Mouse (Mus musculus): ENCODE data around the gene Fam53a. TPM values are rescaled to one million over a fixed set of nuclear protein-coding genes. Genes with fewer than 3 reads are reported as not detected.

The Fam53a gene
- polyA plus RNA-seq, 1 experiment from 2014 or later = 58.8 TPM

DNA sequence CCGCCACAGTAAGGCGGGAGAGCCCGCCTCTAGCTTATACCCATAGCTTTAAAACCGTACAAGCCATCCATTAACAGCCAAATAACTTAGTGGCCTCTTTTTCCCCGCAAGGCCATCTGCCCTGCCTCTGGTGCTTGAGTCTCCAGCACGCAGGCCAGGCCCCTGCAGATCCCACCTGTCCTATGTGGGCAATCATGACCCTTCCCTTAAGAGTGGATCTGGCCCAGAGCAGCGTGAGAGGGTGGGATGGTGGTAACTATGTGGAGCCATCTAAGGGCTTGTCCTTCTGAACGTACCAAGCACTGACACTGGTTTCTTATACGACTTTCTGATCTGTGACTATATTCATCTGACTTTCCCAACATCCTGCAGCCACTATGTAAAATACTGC lies 23.3 kb upstream of the Fam53a start:
- Histone ChIP-seq H3K27me3 (ENCODE audit: insufficient read depth, poor library complexity, severe bottlenecking) (no peaks in the 10 kb centered on the region), H3K9me3 (no peaks in the 10 kb centered on the region), H3K36me3 (peaks cover 54% of the 10 kb centered on the region), H3K4me3 (peak overlapping the region; percentile 74), H3K27ac (peak overlapping the region; percentile 99), H3K4me1 (replicated peaks) (peaks cover 55% of the 10 kb centered on the region)
- DNase-seq (ENCODE audit: low spot score) = no peak
- WGBS = 3% methylated on average over 9 of the region's 9 CpGs

DNA sequence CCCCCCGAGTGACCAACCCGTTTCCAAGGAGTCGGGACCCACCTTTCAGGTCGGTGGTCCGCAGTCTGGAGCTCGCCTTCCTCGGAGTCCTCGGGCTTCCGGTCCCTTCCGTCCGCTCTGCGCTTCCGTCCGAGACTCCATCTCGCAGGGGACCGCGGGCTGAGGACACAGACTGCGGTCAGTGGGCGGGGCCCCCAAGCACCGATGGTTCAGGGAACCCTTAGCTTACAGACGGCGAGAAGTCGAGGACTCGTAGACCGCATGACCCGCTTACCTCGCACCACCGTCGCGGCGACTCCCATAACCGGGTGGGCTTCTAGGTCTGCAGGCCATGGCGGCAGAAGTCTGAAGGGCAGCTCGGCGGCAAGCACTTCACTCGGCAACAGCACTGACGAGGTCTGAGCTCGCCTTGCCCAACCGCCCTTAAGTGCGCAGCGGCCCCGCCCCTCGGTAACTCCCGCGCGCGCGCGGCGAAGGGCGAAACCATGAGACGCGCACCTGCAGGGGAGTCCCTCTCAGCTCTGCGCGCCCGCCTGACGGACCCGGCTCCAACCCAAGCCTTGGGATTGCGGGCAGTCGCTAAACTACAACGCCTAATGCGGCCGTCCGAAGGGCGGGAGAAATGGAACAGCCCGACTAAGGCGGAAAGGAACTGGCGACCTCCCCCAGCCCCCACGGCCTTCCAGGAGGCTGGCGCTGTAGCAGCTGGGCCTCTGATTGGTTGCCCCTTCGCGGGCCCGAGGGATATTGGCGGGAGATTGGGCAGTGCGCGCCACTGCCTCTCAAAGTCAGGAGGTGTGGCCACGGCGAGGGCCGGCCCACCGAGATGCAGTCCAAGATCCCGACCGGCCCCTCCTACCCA lies 22.7 kb upstream of the Fam53a start, which contains the start of gene Slbp:
Gene Slbp, minus strand, starts transcription at position 654 of the 862 bp plus-strand sequence.
- Histone ChIP-seq H3K27me3 (ENCODE audit: insufficient read depth, poor library complexity, severe bottlenecking) (no peaks in the 10 kb centered on the region), H3K4me3 (peak within 1 kb of the TSS; percentile 74), H3K4me1 (replicated peaks) (peaks cover 49% of the 10 kb centered on the region), H3K9me3 (no peaks in the 10 kb centered on the region), H3K27ac (peak within 1 kb of the TSS; percentile 99), H3K36me3 (peaks cover 60% of the 10 kb centered on the region)
- peak; percentile 98 for DNase-seq (ENCODE audit: low spot score)
- WGBS = under 1% methylated on average over 82 of the region's 82 CpGs

DNA sequence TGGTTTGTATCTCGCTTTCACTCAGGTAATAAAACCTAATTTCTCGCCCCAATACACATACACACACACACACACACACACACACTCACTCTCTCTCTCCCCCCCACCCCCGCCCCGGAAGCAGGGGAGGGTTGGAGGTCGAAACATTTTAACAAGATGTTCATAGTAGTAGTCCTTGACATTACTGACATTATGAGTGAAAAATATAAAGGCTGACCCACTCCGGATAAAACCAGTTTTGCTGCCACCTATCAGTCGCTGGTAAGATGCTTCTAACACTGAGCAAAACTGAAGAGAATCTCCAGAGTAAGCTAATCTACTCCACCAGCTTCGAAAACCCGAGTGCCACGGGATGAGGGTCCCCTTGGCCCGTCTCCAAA lies 22.1 kb upstream of the Fam53a start:
- no peak for DNase-seq (ENCODE audit: low spot score)
- H3K4me3 ChIP-seq = peak overlapping the region; percentile 74
- no peaks in the 10 kb centered on the region for H3K9me3 ChIP-seq
- peaks cover 67% of the 10 kb centered on the region for H3K36me3 ChIP-seq
- H3K27me3 ChIP-seq (ENCODE audit: insufficient read depth, poor library complexity, severe bottlenecking) = no peaks in the 10 kb centered on the region
- H3K4me1 ChIP-seq (replicated peaks) = peaks cover 43% of the 10 kb centered on the region
- under 1% methylated on average over 11 of the region's 11 CpGs for WGBS
- H3K27ac ChIP-seq = peak overlapping the region; percentile 99

DNA sequence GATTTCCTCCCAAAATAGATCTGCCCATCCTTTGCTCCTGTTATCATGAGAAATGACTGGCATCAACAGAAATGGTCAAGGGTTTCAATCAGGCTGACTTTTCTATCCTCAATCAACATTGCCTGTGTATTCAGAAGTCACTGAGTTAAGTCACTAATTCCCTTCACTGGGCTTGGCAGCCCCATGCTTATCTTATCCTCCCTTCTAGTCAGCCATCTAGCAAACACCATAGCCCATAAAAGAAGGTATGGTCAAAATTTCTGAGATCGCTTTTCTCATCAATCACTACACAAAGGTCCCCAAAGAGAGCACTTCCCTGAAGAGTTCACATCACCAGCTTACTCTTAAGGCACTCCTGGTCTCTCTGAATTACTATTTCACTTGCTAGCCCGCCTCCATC lies 21.6 kb upstream of the Fam53a start:
- no peaks in the 10 kb centered on the region for H3K9me3 ChIP-seq
- DNase-seq (ENCODE audit: low spot score) = no peak
- WGBS = 12% methylated on average over 2 of the region's 2 CpGs
- H3K4me3 ChIP-seq = peak overlapping the region; percentile 74
- H3K4me1 ChIP-seq (replicated peaks) = peaks cover 38% of the 10 kb centered on the region
- H3K27ac ChIP-seq = peak overlapping the region; percentile 99
- H3K36me3 ChIP-seq = peaks cover 72% of the 10 kb centered on the region
- H3K27me3 ChIP-seq (ENCODE audit: insufficient read depth, poor library complexity, severe bottlenecking) = no peaks in the 10 kb centered on the region

DNA sequence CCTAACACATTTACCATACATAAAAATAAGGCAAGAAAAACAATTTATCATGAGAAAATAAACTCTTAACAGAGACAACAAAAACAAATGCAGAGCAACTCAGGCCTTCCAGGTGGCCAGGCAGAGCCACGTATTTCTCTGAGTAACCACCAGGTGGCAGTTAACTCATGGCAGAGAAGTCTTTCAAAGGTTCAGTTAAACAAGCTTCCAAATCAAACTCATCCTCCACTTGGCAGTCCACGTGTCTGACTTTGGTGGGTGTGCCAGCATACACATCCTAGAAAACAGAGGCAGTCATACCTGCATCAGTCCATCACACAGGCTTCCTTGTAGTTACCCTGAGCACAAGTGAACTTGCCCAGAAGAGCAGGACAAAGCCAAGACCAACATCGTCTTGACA lies 11.2 kb upstream of the Fam53a start:
- Histone ChIP-seq H3K4me3 (no peak overlapping the region), H3K27me3 (ENCODE audit: insufficient read depth, poor library complexity, severe bottlenecking) (no peaks in the 10 kb centered on the region), H3K9me3 (no peaks in the 10 kb centered on the region), H3K4me1 (replicated peaks) (no peaks in the 10 kb centered on the region), H3K27ac (no peak overlapping the region), H3K36me3 (peaks cover 94% of the 10 kb centered on the region)
- WGBS = 54% methylated on average over 3 of the region's 3 CpGs
- DNase-seq (ENCODE audit: low spot score) = peak; percentile 34

DNA sequence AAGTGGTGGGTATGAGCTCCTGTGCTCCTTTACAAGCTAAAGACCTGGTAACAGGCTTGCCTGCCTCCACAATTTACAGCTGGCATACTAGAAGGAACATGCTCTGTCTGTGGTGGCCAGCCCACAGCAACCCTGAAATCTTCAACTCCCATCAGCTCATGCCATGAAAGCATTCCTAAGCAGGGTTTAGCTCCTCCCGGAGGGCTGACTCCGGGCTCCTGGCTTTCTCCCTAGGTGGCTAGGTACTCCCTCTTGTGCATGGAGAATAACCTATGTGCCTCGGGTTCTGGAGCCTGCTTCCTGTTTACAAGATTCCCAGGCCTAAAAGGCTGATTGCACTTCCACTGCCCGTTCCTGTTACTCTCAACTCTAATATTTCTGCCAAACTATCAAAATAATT lies 9.4 kb upstream of the Fam53a start:
- Histone ChIP-seq H3K4me1 (replicated peaks) (no peaks in the 10 kb centered on the region), H3K36me3 (peaks cover 90% of the 10 kb centered on the region), H3K9me3 (no peaks in the 10 kb centered on the region), H3K27me3 (ENCODE audit: insufficient read depth, poor library complexity, severe bottlenecking) (no peaks in the 10 kb centered on the region), H3K4me3 (no peak overlapping the region), H3K27ac (no peak overlapping the region)
- 78% methylated on average over 4 of the region's 4 CpGs for WGBS
- no peak for DNase-seq (ENCODE audit: low spot score)

DNA sequence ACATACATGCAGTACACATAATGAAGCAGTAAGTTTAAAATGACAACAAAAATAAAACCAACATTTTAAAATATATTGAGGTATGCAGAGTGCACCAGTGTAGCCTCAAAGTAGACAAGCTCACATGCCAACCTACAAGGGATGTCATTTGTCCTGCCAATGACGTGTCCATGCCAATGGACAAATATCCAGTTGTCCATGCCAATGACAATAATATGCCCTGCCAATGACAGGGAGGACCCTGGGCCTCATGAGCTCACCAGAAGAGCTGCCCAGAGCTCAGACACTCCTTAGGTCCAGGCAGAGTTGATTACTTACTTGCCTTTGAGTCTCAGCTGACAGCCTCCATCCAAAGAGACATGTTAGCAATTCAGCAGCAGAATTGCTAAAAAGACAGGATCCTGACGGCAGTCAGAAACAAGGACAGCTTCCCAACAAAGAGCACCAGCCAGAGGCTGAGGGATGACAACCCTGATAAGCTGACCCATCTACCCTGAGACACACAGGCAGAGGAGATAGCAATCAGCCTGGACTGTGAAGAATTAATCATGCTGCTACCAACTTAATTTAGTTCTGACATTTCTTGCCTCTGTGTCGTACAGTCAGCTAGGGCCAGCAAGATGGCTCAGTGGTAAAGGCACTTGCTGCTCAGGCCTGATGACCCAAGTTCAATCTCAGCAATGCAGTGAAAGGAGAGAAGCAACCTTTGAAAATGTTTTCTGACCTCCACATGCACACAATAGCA lies 8.3 kb upstream of the Fam53a start:
- Histone ChIP-seq H3K27ac (no peak overlapping the region), H3K9me3 (no peaks in the 10 kb centered on the region), H3K27me3 (ENCODE audit: insufficient read depth, poor library complexity, severe bottlenecking) (no peaks in the 10 kb centered on the region), H3K4me1 (replicated peaks) (no peaks in the 10 kb centered on the region), H3K4me3 (no peak overlapping the region), H3K36me3 (peaks cover 80% of the 10 kb centered on the region)
- no peak for DNase-seq (ENCODE audit: low spot score)
- WGBS = 88% methylated on average over 3 of the region's 3 CpGs

DNA sequence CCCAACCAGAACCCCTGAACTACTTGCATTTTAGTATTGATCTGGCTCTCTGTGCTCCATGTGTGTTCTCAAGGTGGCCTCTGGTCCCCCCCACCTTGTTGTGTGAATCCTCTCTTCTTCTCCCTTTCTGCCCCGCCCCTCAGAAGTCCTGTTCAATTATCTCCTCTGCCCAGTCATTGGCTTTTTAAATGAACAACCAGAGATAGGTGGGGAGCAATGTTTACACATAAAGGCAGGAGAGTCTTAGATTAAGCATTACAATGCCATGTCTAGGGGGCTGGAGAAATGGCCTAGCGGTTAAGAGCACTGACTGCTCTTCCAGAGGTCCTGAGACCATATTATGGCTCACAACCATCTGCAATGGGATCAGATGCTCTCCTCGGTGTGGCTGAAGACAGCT lies 5.9 kb upstream of the Fam53a start:
- Histone ChIP-seq H3K36me3 (peaks cover 56% of the 10 kb centered on the region), H3K4me1 (replicated peaks) (peaks cover 5% of the 10 kb centered on the region), H3K4me3 (no peak overlapping the region), H3K27me3 (ENCODE audit: insufficient read depth, poor library complexity, severe bottlenecking) (no peaks in the 10 kb centered on the region), H3K27ac (no peak overlapping the region), H3K9me3 (no peaks in the 10 kb centered on the region)
- no peak for DNase-seq (ENCODE audit: low spot score)
- 91% methylated on average over 3 of the region's 3 CpGs for WGBS

DNA sequence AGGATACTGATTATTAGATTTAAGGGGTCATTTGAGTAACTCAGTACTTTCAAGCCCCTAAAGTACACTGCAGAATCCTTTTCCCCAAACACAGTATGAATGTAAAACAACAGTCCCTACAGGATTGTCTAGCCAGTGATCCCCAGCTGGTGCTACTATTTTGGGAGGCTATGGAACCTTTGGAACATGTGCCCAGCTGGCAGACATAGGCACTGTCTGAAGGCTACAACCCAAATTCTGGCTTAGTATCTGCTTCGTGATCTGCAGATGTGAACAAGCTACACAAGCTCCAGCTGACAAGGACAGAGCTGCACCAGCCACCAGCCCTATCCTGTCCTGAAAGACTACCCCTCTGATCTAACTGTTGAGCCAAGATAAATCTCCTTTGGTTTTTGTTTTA lies 3.1 kb upstream of the Fam53a start:
- 92% methylated on average over 1 of the region's 1 CpGs for WGBS
- Histone ChIP-seq H3K36me3 (peaks cover 32% of the 10 kb centered on the region), H3K27ac (no peak overlapping the region), H3K4me1 (replicated peaks) (peaks cover 27% of the 10 kb centered on the region), H3K27me3 (ENCODE audit: insufficient read depth, poor library complexity, severe bottlenecking) (no peaks in the 10 kb centered on the region), H3K4me3 (no peak overlapping the region), H3K9me3 (no peaks in the 10 kb centered on the region)
- DNase-seq (ENCODE audit: low spot score) = no peak

DNA sequence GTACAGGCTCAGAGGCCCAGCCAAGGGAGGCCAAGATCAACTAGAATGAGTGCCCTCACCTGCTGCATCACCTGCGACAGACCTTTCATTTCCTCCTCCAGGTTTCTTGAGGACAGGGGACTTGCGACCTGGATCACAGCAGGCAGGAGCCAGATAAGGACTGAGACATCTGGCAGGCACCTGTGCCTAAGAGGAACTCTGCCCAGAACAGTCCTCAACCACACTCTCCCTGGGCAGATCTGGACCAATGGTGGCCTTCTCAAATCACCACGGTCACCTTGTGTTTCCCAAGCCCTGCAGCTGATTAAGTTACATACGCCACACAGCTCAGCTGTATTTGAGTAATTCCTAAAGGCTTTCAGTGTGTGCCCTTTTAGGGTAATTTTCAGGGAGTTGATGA lies 1.2 kb upstream of the Fam53a start:
- H3K27ac ChIP-seq = no peak overlapping the region

DNA sequence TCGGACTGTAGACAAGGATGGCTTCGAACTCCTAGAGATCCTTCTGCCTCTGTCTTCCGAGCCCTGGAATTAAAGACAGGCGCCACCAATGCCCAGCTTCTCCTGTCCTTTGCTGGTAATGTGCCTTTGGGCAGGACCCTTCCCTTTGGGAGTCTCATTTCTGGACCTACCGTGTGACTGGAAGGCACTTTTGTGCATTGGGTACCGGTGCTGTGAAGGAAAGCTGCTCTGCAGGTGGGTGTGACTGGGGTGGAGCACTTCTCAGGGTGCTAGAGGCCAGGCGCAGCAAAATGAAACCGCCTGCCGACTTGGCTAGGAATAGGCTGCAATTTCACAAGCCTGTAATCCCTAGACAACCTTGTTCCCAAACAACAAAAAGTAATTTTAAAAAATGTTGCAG lies 626 bp upstream of the Fam53a start:
- no peaks in the 10 kb centered on the region for H3K9me3 ChIP-seq
- no peak for DNase-seq (ENCODE audit: low spot score)
- H3K4me1 ChIP-seq (replicated peaks) = peaks cover 29% of the 10 kb centered on the region
- peaks cover 7% of the 10 kb centered on the region for H3K36me3 ChIP-seq
- peak overlapping the region; percentile 94 for H3K27ac ChIP-seq
- H3K4me3 ChIP-seq = peak overlapping the region; percentile 89
- WGBS = 6% methylated on average over 9 of the region's 9 CpGs
- H3K27me3 ChIP-seq (ENCODE audit: insufficient read depth, poor library complexity, severe bottlenecking) = no peaks in the 10 kb centered on the region

More for the DNA sequence above, 1.2 kb upstream of the Fam53a start:
- WGBS = 72% methylated on average over 4 of the region's 4 CpGs
- Histone ChIP-seq H3K4me3 (peak overlapping the region; percentile 89), H3K27me3 (ENCODE audit: insufficient read depth, poor library complexity, severe bottlenecking) (no peaks in the 10 kb centered on the region), H3K4me1 (replicated peaks) (peaks cover 29% of the 10 kb centered on the region), H3K36me3 (peaks cover 13% of the 10 kb centered on the region), H3K9me3 (no peaks in the 10 kb centered on the region)
- DNase-seq (ENCODE audit: low spot score) = no peak

DNA sequence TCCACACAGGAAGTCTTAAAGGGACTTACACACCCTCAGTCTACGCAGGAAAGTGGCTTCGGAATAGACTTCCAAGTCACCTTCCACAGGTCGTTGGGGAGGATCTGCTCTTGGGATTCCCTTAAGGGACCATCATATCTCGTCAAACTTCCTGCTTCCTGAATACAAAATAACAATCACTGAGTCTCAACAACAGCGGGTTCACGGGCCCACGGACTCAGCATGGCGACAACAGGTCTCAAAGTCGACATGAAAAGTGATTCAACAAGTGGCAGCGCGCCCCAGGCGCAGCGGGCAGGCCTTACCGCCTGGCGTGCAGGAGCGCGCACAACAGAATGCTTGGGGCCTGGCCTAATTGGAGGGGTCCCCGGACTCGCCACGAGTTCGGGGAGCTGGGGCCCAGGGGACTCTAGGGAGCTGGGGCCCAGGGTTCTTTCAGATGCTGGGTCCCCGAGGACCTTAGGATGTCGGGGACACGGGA lies 575 bp downstream of the Fam53a start:
- peaks cover 29% of the 10 kb centered on the region for H3K4me1 ChIP-seq (replicated peaks)
- under 1% methylated on average over 24 of the region's 24 CpGs for WGBS
- H3K27me3 ChIP-seq (ENCODE audit: insufficient read depth, poor library complexity, severe bottlenecking) = no peaks in the 10 kb centered on the region
- H3K4me3 ChIP-seq = peak overlapping the region; percentile 89
- H3K36me3 ChIP-seq = no peaks in the 10 kb centered on the region
- peak; percentile 66 for DNase-seq (ENCODE audit: low spot score)
- peak overlapping the region; percentile 94 for H3K27ac ChIP-seq
- H3K9me3 ChIP-seq = no peaks in the 10 kb centered on the region

DNA sequence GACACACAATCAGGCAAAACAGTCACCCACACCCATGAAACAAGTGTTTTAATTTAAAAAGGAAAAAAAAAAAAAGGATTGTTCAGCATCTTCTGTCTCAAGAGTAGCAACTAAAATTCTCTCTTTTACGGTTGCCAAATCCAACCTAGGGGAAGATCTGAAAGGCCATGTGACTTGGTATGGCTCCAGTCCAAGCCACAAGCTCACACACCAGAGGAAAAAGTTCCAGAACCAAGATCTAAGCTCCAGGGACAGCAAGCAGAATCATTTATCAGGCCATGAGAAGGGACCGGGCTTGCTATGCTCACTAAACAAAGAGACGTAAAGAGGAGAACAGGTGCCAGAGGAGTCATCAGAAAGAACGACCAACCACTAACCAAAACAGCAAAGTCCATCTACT lies 1.5 kb downstream of the Fam53a start:
- Histone ChIP-seq H3K27me3 (ENCODE audit: insufficient read depth, poor library complexity, severe bottlenecking) (no peaks in the 10 kb centered on the region), H3K4me1 (replicated peaks) (peaks cover 34% of the 10 kb centered on the region), H3K36me3 (peaks cover 6% of the 10 kb centered on the region; the same call in 1 of the 2 replicates), H3K9me3 (no peaks in the 10 kb centered on the region), H3K4me3 (peak overlapping the region; percentile 89), H3K27ac (no peak overlapping the region)
- DNase-seq (ENCODE audit: low spot score) = no peak
- 68% methylated on average over 4 of the region's 4 CpGs for WGBS
